ENCODE assay signal across 9 mouse cellular contexts in the genomic region with DNA sequence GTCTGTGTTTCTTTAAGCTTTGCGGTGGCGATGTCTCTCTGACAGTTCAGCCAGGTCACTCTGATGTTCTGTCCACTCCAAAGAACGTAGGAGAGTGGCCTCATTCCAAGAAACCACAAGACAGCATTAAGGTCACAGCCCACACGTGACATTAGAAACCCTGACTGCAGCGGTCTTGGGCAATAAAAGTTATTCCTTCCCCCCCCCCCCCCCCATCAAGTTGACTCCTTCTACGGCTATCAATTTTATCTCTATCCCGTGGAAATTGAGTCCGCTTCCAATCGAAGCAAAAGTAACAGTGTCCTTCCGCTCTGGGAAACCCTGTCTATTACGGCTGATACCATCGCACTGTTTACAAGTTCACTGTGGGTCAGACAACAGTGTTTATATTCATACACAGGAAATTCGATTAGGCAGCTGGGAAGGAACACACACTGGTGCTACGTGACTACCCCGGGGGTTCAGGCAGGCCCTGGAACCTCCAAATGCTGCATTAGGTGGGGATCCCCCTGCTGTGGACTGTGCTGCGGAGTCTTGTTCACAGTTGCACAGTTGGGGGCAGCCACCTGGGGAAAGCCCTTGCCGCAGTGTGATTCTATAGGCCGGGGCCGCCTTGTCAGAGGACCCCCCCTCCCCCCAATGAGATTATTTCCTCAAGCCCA.
DNase-seq lines count a peak whose midpoint lies in the region; ATAC-seq lines count a peak whose summit lies in the region.
"Had no signal": no experiment of that assay in that cellular context is flagged by ENCODE, and none has a peak within 500 bp of the region (broad histone marks: within the 10 kb centered on the region; RNA-seq: fewer than 3 reads in every experiment).

No protein-coding gene starts in this region.

- peak; percentile 46 to 75 for DNase-seq in heart, adult 9 months (ENCODE audit: low spot score in 2 of 2)
- DNase-seq in heart, postnatal 4 days: no peak
- DNase-seq in R1 (ENCODE audit: low read depth, low spot score): peak; percentile 59
- no peak for DNase-seq in cerebellum, adult 18-20 months
- DNase-seq in midbrain, embryonic 10.5 days (ENCODE audit: low spot score): no peak

- no peak overlapping the region for H3K4me3 ChIP-seq in heart, embryonic 15.5 days
- H3K4me3 ChIP-seq in liver, embryonic 15.5 days (replicated peaks): no peak overlapping the region
- H3K4me3 ChIP-seq in midbrain, embryonic 10.5 days: no peak overlapping the region
- H3K4me3 ChIP-seq: midbrain, embryonic 15.5 days had no signal

- no peaks in the 10 kb centered on the region for H3K36me3 ChIP-seq in heart, embryonic 15.5 days
- H3K36me3 ChIP-seq in liver, embryonic 15.5 days (replicated peaks): no peaks in the 10 kb centered on the region
- no peaks in the 10 kb centered on the region for H3K36me3 ChIP-seq in midbrain, embryonic 10.5 days
- H3K36me3 ChIP-seq: midbrain, embryonic 15.5 days had no signal

- H3K27me3 ChIP-seq in heart, embryonic 15.5 days: no peaks in the 10 kb centered on the region
- no peaks in the 10 kb centered on the region for H3K27me3 ChIP-seq in liver, embryonic 15.5 days
- H3K27me3 ChIP-seq in midbrain, embryonic 10.5 days (ENCODE audit: low read depth, poor library complexity, severe bottlenecking): no peaks in the 10 kb centered on the region
- H3K27me3 ChIP-seq: midbrain, embryonic 15.5 days had no signal

- 35% methylated on average over 19 of the region's 19 CpGs for WGBS in heart, embryonic 15.5 days
- 27% methylated on average over 19 of the region's 19 CpGs for WGBS in liver, embryonic 15.5 days (ENCODE audit: insufficient replicate concordance)
- WGBS in midbrain, embryonic 10.5 days: 44% methylated on average over 19 of the region's 19 CpGs

- H3K4me1 ChIP-seq in heart, embryonic 15.5 days (replicated peaks): peaks cover 53% of the 10 kb centered on the region
- H3K4me1 ChIP-seq in liver, embryonic 15.5 days (replicated peaks): peaks cover 97% of the 10 kb centered on the region
- H3K4me1 ChIP-seq in midbrain, embryonic 10.5 days: peaks cover 52% of the 10 kb centered on the region

- 0 out of 2 replicates have a peak overlapping the region, but pooled peaks have one; percentile 2 for H3K4me2 ChIP-seq in heart, embryonic 15.5 days
- H3K4me2 ChIP-seq in liver, embryonic 15.5 days: peak overlapping the region; percentile 49
- H3K4me2 ChIP-seq: midbrain, embryonic 15.5 days had no signal

- no peak for ATAC-seq in heart, embryonic 15.5 days (replicated peaks; ENCODE audit: insufficient number of reproducible peaks, insufficient read depth, low FRiP score, low read depth)
- ATAC-seq in liver, embryonic 15.5 days (ENCODE audit: insufficient read depth): peak; percentile 22; the same call in 1 of the 2 replicates
- ATAC-seq in monocyte, adult 5-6 weeks (replicated peaks; ENCODE audit: insufficient number of reproducible peaks, low FRiP score, low TSS enrichment, poor library complexity, severe bottlenecking): no peak
- ATAC-seq: midbrain, embryonic 15.5 days had no signal

- H3K27ac ChIP-seq in heart, embryonic 15.5 days: peak overlapping the region; percentile 29; the same call in 1 of the 2 replicates
- peak overlapping the region; percentile 84 for H3K27ac ChIP-seq in liver, embryonic 15.5 days (replicated peaks)
- no peak overlapping the region for H3K27ac ChIP-seq in midbrain, embryonic 10.5 days (replicated peaks)
- H3K27ac ChIP-seq: midbrain, embryonic 15.5 days had no signal

- H3K9me3 ChIP-seq in heart, embryonic 15.5 days (replicated peaks): no peaks in the 10 kb centered on the region
- H3K9me3 ChIP-seq in liver, embryonic 15.5 days (replicated peaks): no peaks in the 10 kb centered on the region
- no peaks in the 10 kb centered on the region for H3K9me3 ChIP-seq in midbrain, embryonic 10.5 days (replicated peaks)
- H3K9me3 ChIP-seq: midbrain, embryonic 15.5 days had no signal

- no peak overlapping the region for H3K9ac ChIP-seq in heart, embryonic 15.5 days
- peak overlapping the region; percentile 11; the same call in 1 of the 2 replicates for H3K9ac ChIP-seq in liver, embryonic 15.5 days
- H3K9ac ChIP-seq: midbrain, embryonic 15.5 days had no signal

Comparison
In these comparisons a context has a peak if more than half of its experiments do, and no peak if none do; other contexts are left out.
1. DNase-seq: peak in heart, adult 9 months (2 of 2) and R1 (single experiment); none in heart, postnatal 4 days (single experiment), cerebellum, adult 18-20 months (0 of 2) and midbrain, embryonic 10.5 days (single experiment).